Mouse (Mus musculus): Measurements from ENCODE around the gene Dnah2.

DNA sequence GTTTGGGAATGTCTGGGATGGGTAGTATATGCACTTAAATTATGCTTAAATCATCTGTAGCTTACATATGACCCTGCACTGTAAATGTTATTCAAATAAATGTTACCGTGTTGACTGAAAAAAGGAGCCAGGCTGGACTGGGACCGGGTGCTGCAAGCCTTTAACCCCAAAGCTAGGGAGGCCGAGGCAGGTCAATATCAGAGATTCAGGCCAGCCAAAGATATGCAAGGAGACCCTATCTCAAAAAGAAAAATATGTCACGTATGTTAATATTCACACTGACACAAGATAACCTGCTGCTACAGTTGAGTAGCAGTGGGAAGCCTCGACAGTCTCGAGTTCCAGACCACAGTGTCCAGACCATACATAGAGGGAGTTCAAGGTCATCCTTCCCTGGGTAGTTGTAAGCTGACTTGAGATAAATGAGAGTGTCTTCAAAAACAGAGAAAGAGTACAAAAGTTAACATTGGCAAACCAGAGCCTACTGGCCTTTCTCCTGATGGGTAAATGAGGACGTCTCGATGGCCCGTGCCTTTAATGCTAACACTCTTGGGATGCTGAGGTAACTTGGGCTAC lies 33.4 kb upstream of the Dnah2 start:
- TF ChIP-seq BHLHE40 (IDR thresholded peaks at IDR 0.05; ENCODE audit: low read depth, low read length) (no peak), POLR2A (IDR thresholded peaks at IDR 0.05; ENCODE audit: low read depth, low read length) (no peak; the same call in 1 of the 2 replicates), USF1 (IDR thresholded peaks at IDR 0.05; ENCODE audit: low read depth, low read length) (no peak)
